Mouse (Mus musculus) gastrocnemius, adult 2 months (tissue): ENCODE data around the gene Pth. TPM values are rescaled to one million over a fixed set of nuclear protein-coding genes. Genes with fewer than 3 reads are reported as not detected.

Experiments
- DNase-seq: peaks from one replicate; pipeline ENCODE4 v3.0.0; 2022
- H3K27ac ChIP-seq: fragments of 200-600 bp; 2 replicates; pipeline ENCODE4 v1.8.1; 2022; ENCODE audit warnings: mild to moderate bottlenecking
- H3K4me3 ChIP-seq: fragments of 200-600 bp; 2 replicates; pipeline ENCODE4 v1.8.1; 2022; ENCODE audit warnings: mild to moderate bottlenecking, moderate library complexity
- CTCF ChIP-seq: fragments of 200-600 bp; IDR thresholded peaks from 2 replicates; pipeline ENCODE4 v1.8.1; 2022; ENCODE audit warnings: antibody characterized with exemption, mild to moderate bottlenecking, moderate library complexity
- intact Hi-C: fragments of 180-260 bp; cut with DNase I; formaldehyde crosslinking; loops from one replicate; pipeline ENCODE4 v1.15.1; 2025
- long read RNA-seq, 2 experiments: library from polyadenylated mRNA; stranded (forward); transcript quantifications; one replicate each; pipeline ENCODE4 v2.0.0; 2021
- total RNA-seq, 2 experiments: library from RNA; stranded (reverse); gene quantifications; 2 replicates each; pipeline ENCODE4 v1.2.3; 2021

Pth gene
- not detected for total RNA-seq
- long read RNA-seq, experiment 1: 0 reads
- long read RNA-seq, experiment 2: 0 reads

DNA sequence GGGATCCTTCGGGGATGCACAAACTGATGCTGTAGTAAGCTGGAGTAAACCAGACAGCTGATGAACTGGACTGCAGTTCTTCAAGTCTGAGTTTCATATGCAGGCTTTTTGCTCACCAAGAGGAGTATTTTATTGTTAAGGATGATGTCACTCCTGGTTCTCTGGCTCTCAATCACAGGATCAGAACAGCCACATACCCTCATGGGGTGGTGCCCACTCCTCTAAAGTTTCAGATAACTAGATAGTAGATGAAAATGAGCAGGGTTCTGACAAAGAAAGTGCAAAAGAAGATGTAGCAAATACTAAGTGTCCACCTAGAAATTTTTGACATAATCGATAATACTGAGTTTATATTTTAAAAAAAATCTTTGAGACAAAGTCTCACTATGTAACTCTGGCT, at the start of gene Pth:
Pth (minus strand) TSS at position 101 of the 400 bp plus-strand sequence.
- no peak for TF ChIP-seq CTCF
- intact Hi-C loops: no loop called here
- no peak for DNase-seq
- Histone ChIP-seq H3K4me3 (no peak within 1 kb of the TSS), H3K27ac (no peak within 1 kb of the TSS)

DNA sequence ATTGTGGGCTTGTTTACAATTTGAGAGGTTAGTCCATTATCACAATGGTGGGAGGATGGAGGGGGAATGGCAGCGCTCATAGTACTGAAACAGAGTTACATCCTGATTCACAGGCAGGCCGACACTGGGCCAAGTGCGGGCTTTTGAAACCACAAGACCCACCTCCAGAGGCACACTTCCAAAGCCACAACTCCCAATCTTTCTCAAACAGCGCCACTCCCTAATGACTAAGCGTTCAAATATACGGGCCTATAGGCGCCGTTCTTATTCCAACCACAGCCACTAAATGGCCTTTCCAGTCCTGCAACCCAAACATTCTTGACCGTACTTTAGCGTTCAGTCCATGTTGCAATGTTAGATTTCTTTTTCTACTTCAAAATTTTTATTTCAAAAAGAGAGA, 47.9 kb upstream of the Pth start:
- no peak for TF ChIP-seq CTCF
- no peak overlapping the region for H3K27ac ChIP-seq
- no peak overlapping the region for H3K4me3 ChIP-seq
- no peak for DNase-seq
- intact Hi-C loops: loop anchor here (10.0 kb wide), 1 partner anchor 62 kb away; no protein-coding TSS in a partner anchor

DNA sequence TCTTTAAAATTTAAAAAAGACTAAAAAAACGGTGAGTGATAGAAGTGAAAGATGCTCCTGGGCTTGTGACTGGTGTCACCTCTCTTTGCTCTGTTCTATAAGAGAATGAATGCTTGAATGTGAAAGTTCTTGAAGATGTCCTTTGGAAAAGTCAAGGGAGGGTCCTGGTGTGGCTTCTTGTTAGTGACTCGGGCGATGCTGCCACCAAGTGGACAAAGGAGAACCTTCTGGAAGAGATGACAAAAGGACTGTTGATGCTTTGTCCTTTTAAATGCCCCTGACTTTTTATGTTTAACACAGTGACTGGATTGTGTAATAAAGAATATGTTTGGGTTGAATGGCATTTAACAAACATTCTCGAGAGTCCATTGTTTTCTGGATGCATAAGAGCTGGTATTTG, 45.9 kb upstream of the Pth start:
- Histone ChIP-seq H3K4me3 (no peak overlapping the region), H3K27ac (no peak overlapping the region)
- intact Hi-C loops: loop anchor here (10.0 kb wide), 1 partner anchor 59 kb away; no protein-coding TSS in a partner anchor
- peak; percentile 64 for TF ChIP-seq CTCF
- peak; percentile 35 for DNase-seq

DNA sequence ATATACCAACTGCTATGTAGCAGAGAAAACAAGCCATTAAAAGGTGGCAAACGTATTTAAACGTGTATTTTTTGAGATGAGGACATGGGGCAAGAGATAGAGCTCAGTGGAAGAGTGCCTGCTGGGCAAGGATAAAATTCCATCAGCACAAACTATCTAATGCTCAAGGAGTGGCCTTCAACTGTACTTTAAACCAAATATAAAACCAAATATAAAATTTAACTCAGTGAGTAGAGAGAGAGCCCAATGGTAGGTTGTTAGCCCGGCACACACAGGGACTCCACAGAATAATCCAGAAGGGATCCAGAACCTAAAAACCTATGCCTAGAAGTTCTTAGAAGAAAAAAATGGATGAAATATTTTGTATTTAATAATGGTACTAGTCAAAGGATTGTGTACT, 45.1 kb upstream of the Pth start:
- H3K4me3 ChIP-seq: no peak overlapping the region
- no peak for DNase-seq
- intact Hi-C loops: loop anchor here (10.0 kb wide), 1 partner anchor 59 kb away; no protein-coding TSS in a partner anchor

DNA sequence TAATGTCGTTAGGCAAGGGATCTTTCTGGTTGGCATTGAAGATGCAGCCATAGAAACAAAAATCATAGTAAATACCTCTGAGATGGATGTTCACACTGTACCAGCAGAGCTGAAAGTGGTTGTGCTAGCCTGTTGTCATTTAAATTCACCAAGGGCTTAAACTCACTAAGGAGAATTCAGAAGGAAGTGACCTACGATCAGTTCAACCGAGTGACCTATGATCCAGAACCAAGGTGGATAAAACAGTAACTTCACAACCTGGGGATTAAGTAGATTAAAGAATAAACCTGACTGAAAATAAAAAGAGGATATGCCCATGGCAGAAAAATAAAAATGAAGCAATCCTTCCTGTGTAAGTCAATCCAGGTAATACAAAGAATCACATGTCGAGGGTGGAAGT, 44.5 kb upstream of the Pth start:
- Histone ChIP-seq H3K27ac (no peak overlapping the region), H3K4me3 (no peak overlapping the region)
- no peak for TF ChIP-seq CTCF
- no peak for DNase-seq
- intact Hi-C loops: loop anchor here (10.0 kb wide), 1 partner anchor 58 kb away; no protein-coding TSS in a partner anchor

More for the DNA sequence above, 45.1 kb upstream of the Pth start:
- H3K27ac ChIP-seq: no peak overlapping the region
- no peak for TF ChIP-seq CTCF

DNA sequence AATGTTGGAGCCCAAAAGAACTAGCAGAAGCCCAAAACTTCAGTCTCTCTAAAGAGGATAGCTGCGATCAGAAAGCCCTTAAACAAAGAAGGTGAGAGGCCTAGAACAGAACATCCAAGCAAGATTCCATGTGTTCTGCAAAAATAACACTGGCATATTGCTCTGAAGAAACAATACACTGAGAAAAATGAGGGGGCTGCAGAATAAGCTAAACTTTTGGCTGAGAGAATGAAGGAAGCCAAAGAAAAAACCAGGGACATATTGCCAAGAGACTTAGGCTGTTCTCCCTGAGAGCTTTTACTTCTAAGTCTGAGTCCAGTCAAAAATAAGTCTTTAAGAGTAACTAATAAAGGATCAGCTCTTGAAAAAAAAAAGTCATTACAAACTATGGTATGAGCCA, 32.4 kb upstream of the Pth start:
- no peak overlapping the region for H3K27ac ChIP-seq
- TF ChIP-seq CTCF: no peak
- no peak overlapping the region for H3K4me3 ChIP-seq
- intact Hi-C loops: no loop called here
- DNase-seq: no peak

DNA sequence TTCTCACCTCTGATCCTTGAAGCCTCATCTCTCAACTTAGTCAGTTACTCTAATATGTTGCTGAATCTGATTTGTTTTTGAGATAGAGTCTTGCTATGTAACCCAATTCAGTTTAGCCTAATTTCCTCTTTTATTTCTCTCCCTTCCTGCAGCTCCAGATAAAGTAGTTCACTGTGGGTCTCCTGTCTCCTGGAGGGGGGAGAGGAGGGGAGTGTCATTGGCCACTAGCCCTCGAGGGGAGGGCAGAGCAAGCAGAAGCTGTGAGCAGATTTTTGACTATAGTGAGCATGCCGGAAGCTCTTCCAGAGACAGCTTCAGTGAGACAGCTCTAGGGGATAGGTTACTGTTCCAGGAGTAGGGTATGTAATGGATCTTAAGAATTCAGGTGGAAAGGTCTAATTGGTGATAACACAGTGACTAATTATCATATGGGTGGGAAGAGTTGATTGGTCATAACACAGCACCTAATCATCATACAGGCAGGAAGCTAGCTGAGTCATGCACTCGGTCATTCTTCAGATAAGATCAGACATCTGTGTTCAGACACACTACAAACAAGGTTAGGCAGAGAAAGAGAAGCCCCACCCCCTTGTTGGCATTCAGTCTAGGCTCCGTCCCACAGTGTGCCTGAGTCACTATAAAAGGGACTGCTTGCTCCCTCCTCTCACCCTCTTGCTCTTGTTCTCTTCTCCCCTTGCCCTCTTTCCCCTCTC, 30.9 kb upstream of the Pth start:
- Histone ChIP-seq H3K27ac (no peak overlapping the region), H3K4me3 (no peak overlapping the region)
- TF ChIP-seq CTCF: no peak
- DNase-seq: no peak
- intact Hi-C loops: no loop called here

DNA sequence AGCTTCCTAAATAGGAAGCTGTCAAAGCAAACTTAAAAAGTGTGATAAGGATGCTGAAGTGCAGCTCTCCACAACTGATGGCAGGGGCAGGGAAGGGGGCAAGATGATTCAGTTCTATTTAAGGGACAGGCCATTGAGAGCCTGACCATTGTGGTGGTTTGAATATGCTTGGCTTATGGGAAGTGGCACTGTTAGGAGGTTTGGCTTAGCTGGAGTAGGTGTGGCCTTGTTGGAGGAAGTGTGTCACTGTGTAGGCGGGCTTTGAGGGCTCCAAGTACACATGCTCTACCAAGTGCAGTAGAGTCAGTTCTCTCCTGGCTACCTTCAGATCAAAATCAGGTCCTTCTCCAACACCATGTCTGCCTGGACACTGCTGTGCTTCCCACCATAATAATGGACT, 28.2 kb upstream of the Pth start:
- H3K4me3 ChIP-seq: no peak overlapping the region
- no peak for TF ChIP-seq CTCF
- no peak for DNase-seq
- H3K27ac ChIP-seq: no peak overlapping the region
- intact Hi-C loops: no loop called here

DNA sequence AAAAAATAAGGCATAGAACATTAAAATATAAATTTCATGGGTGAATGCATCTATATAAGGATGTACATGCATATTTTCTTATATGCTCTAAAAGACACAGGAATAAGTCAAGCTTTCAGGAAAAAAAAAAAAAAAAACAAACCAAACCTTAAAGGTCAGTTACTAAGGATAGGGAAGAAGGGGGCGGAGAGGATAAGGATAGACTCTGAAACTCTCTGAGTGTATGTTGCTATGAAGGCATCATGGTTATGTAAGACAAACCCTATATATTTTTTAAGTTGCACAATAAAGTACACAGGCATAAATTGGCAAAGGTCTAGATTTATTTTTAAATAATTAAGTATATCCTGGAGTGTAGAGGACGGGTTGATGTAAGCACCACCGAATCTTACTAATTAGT, 26.9 kb upstream of the Pth start:
- no peak for DNase-seq
- intact Hi-C loops: no loop called here
- H3K4me3 ChIP-seq: no peak overlapping the region
- TF ChIP-seq CTCF: no peak
- no peak overlapping the region for H3K27ac ChIP-seq

DNA sequence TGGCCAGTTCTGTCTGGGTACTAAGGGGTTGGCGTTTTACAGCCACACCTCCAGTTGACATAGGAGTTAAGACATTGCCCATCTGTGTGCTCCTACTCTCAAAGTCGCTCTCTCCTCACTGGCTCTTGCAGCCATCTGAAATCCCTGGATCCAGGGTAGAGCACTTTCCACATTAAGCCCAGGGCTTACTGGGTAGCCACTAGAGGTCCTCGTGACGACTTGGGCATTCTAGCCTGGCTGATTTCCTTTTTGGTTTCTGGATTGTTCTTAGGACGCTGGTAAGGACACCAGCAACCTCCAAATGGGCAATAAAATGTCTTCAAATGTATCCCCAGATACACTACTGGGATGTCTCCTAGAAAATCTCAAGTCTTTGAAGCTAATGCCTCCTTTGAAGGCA, 20.3 kb upstream of the Pth start:
- Histone ChIP-seq H3K27ac (no peak overlapping the region), H3K4me3 (no peak overlapping the region)
- no peak for DNase-seq
- TF ChIP-seq CTCF: no peak
- intact Hi-C loops: no loop called here

DNA sequence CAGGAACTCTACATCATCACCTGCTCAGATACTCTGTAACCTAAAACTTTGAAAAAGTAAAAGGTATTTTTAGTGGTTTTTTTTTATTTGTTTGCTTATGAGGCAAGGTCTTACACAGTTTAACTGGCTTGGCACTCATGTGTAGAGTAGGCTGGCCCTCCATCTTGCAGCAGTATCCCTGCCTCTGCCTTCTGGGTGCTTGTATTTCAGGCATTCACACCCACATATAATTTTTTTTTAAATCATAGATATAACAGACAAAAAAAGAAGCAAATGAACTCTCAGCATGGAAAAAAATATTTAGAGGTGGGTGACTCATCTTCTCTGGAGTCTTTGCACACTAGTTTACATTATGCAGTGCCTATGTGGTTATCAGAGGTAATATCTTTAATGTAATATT, 9.7 kb upstream of the Pth start:
- no peak for TF ChIP-seq CTCF
- Histone ChIP-seq H3K4me3 (no peak overlapping the region), H3K27ac (no peak overlapping the region)
- intact Hi-C loops: no loop called here
- no peak for DNase-seq

DNA sequence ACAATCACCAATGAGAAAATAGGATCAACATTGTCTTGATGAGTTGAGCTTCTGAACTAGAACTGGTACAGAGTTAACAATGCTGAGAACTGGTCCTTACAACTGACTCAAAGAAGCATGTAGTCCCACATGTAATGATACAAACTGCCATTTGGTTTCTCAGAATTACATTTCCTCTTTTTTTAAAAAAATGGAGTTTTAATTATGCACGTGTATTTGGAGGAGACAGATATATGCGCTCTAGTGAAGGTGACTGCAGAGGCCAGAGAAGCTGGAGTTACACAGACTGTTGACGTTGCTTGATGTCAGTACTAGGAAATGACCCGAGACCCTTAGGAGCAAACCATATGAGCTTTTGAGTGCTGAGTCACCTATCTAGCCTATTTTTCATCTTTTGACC, 8.3 kb upstream of the Pth start:
- no peak for TF ChIP-seq CTCF
- Histone ChIP-seq H3K27ac (no peak overlapping the region), H3K4me3 (no peak overlapping the region)
- intact Hi-C loops: no loop called here
- no peak for DNase-seq

DNA sequence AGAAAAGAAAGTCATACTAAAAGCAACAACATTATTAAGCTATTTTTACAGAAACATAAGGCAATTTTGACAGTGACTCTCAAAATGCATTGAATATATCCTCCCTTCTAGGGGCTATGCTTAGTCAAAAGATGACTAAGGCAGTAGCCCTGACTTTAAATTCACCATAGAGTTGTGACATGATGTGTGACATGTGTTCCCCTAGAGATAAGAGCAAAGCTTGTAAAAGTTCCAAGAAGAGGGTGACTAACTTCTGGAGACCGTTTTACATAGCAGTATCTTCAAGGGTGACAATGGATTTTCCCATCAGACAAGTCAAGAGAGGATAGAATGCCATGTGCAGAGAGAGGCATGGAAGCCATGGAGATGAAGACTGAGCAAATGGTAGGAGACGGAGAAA, 3.2 kb upstream of the Pth start:
- no peak for DNase-seq
- no peak for TF ChIP-seq CTCF
- intact Hi-C loops: no loop called here
- Histone ChIP-seq H3K27ac (no peak overlapping the region), H3K4me3 (no peak overlapping the region)

DNA sequence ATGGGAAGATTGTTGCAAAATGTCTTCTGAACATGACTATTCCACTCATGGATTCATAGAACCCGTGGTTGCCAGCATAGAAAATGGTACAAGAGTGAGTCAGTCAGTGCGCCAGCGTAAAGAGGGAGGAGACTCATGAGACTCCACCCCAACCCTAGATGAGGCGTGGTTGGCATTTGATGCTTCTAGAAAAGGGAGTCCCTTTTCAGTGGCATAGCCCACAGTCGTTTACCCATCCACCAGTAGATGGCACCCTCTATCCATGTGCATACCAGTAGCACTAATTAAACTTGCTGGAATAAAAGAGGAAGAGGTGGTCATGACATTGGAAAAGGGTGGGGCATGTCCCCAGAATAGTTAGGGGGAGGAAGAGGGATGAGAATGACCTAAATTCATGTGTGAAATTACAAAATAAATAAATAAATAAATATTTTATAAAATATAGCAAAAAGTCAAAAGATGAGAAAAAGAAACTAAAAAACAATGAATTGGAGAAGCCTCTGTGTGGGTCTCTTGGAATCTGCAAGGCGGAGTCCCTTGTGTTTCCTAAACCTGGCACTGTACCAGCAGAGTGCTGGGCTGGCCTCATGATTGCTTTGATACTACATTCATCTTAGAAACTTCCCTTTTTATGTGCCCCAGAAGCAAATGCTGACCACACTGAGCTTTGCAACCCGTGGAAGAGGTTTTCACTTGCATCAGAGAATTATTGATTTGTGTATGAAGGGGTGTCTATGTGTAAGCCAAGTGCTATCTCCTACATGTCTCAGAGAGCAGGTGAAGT, 10.3 kb downstream of the Pth start:
- intact Hi-C loops: loop anchor here (1.0 to 10.0 kb wide), 4 partner anchors 57 to 644 kb away; partner anchors contain the start of gene Far1
- TF ChIP-seq CTCF: peak; percentile 94
- Histone ChIP-seq H3K27ac (no peak overlapping the region), H3K4me3 (0 out of 2 replicates have a peak overlapping the region, but pooled peaks have one; percentile 4)
- DNase-seq: peak; percentile 70
